Mouse (Mus musculus) heart, adult 9 months (tissue): ENCODE results near the gene Slc25a51.

Experiments
- DNase-seq, 2 experiments: peaks; one replicate each; pipeline ENCODE4 v3.0.0; 2022; ENCODE audit warnings: low spot score in 2 of 2

Gene Slc25a51

GRCm38 (mm10) chr4:45408427-45409132 is at the start of gene Slc25a51:
Gene Slc25a51, minus strand, starts transcription at chr4:45408766.
- DNase-seq = peak; percentile 88 to 90

GRCm38 (mm10) chr4:45457543-45457942 is 49.0 kb upstream of the Slc25a51 start:
- DNase-seq = no peak

GRCm38 (mm10) chr4:45455001-45455400 is 46.4 kb upstream of the Slc25a51 start:
- DNase-seq = no peak

GRCm38 (mm10) chr4:45453271-45453851 is 44.8 kb upstream of the Slc25a51 start:
- no peak for DNase-seq

GRCm38 (mm10) chr4:45452569-45453111 is 44.1 kb upstream of the Slc25a51 start:
- DNase-seq = peak; percentile 72 to 85

- no peak for DNase-seq
Observed at GRCm38 (mm10) chr4:45449012-45449411, 40.4 kb upstream of the Slc25a51 start.

GRCm38 (mm10) chr4:45448481-45448880 is 39.9 kb upstream of the Slc25a51 start:
- DNase-seq = no peak

GRCm38 (mm10) chr4:45447196-45447595 is 38.6 kb upstream of the Slc25a51 start:
- DNase-seq = no peak

- DNase-seq = peak in 1 of 2 experiments; percentile 28
Observed at GRCm38 (mm10) chr4:45445235-45445634, 36.7 kb upstream of the Slc25a51 start.

- peak in 1 of 2 experiments; percentile 39 for DNase-seq
Observed at GRCm38 (mm10) chr4:45444813-45445212, 36.2 kb upstream of the Slc25a51 start.

- no peak for DNase-seq
Observed at GRCm38 (mm10) chr4:45443652-45444051, 35.1 kb upstream of the Slc25a51 start.

- DNase-seq = no peak
Observed at GRCm38 (mm10) chr4:45442237-45442636, 33.7 kb upstream of the Slc25a51 start.

GRCm38 (mm10) chr4:45441778-45442177 is 33.2 kb upstream of the Slc25a51 start:
- no peak for DNase-seq

- DNase-seq = no peak
Observed at GRCm38 (mm10) chr4:45439281-45439680, 30.7 kb upstream of the Slc25a51 start.

GRCm38 (mm10) chr4:45437010-45437409 is 28.4 kb upstream of the Slc25a51 start:
- no peak for DNase-seq

- no peak for DNase-seq
Observed at GRCm38 (mm10) chr4:45436383-45436913, 27.9 kb upstream of the Slc25a51 start.

GRCm38 (mm10) chr4:45435899-45436298 is 27.3 kb upstream of the Slc25a51 start:
- peak; percentile 57 to 74 for DNase-seq

GRCm38 (mm10) chr4:45434681-45435080 is 26.1 kb upstream of the Slc25a51 start:
- DNase-seq = no peak

GRCm38 (mm10) chr4:45434071-45434470 is 25.5 kb upstream of the Slc25a51 start:
- DNase-seq = no peak

GRCm38 (mm10) chr4:45431806-45432205 is 23.2 kb upstream of the Slc25a51 start:
- no peak for DNase-seq

GRCm38 (mm10) chr4:45431316-45431715 is 22.8 kb upstream of the Slc25a51 start:
- DNase-seq = no peak

- no peak for DNase-seq
Observed at GRCm38 (mm10) chr4:45429451-45429850, 20.9 kb upstream of the Slc25a51 start.
